Mouse (Mus musculus) stomach, embryonic 16.5 days (tissue): ENCODE data around the gene Bbx. TPM values are rescaled to one million over a fixed set of nuclear protein-coding genes. Genes with fewer than 3 reads are reported as not detected.

Experiments
- ATAC-seq: fragments of 200-750 bp; cut with Nextera tagmentation; 2 replicates; pipeline ENCODE4 v1.8.0; 2017; ENCODE audit warnings: moderate number of reproducible peaks, moderate TSS enrichment; ENCODE audit not compliant: insufficient read depth, low FRiP score
- H3K27ac ChIP-seq: fragments of 300-500 bp; sonication (generic); 2 replicates; pipeline ENCODE4 v1.5.1; 2014; ENCODE audit warnings: low read length
- H3K27me3 ChIP-seq: fragments of 300-500 bp; sonication (generic); 2 replicates; pipeline ENCODE4 v1.6.1; 2014; ENCODE audit warnings: low read length, control low read depth, mixed read lengths; ENCODE audit not compliant: control insufficient read depth, insufficient read depth
- H3K36me3 ChIP-seq: fragments of 300-500 bp; sonication (generic); 2 replicates; pipeline ENCODE4 v1.6.1; 2014; ENCODE audit warnings: low read length; ENCODE audit not compliant: control insufficient read depth, insufficient read depth
- H3K4me1 ChIP-seq: fragments of 300-500 bp; sonication (generic); 2 replicates; pipeline ENCODE4 v1.6.1; 2014; ENCODE audit warnings: low read length, control low read depth, mixed read lengths; ENCODE audit not compliant: control insufficient read depth, insufficient read depth
- H3K4me2 ChIP-seq: fragments of 300-500 bp; sonication (generic); 2 replicates; pipeline ENCODE4 v1.6.1; 2014; ENCODE audit warnings: low read depth, low read length, mixed read lengths
- H3K4me3 ChIP-seq: fragments of 300-500 bp; sonication (generic); replicated peaks from 2 replicates; pipeline ENCODE4 v1.5.1; 2014; ENCODE audit warnings: mild to moderate bottlenecking, low read length
- H3K9ac ChIP-seq: fragments of 300-500 bp; sonication (generic); 2 replicates; pipeline ENCODE4 v1.6.1; 2014; ENCODE audit warnings: low read length
- H3K9me3 ChIP-seq: fragments of 300-500 bp; sonication (generic); replicated peaks from 2 replicates; pipeline ENCODE4 v1.6.1; 2016; ENCODE audit warnings: low read length, control low read depth; ENCODE audit not compliant: control insufficient read depth
- WGBS: fragments of 180-500 bp; shearing (Covaris S2); extraction: QIAGEN DNeasy Blood & Tissue Kit; methylation state at CpG from one replicate; pipeline ENCODE4 v1.1.7; 2014; 5-methylcytosine and 5-hydroxymethylcytosine counted together
- polyA plus RNA-seq: library from polyadenylated mRNA; unstranded; fragments of >200 nt; fragmentation: Nextera tagmentation; extraction: Ambion mirVana; gene quantifications from 2 replicates; pipeline ENCODE4 v1.2.1, GENCODE M21; 2015

Gene Bbx
- polyA plus RNA-seq, 1 experiment from 2014 or later: 39.3 TPM

DNA sequence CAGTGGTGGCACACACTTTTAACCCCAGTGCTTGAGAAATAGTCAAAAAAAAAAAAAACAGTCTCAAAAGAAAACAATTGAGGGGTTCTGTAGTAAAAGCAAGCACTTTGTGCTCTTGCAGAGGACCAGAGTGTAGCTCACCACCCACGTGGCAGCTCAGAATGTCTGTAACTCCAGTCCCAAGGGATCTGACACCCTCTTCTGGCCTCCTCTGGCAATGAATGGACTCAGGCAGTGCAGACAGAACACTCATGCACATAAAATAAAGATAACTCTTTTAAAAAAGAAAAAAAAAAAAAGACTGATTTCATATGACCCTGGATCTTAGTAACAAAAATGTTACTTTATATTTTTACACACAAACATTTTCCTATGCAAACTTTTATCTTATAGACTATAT lies 12.1 kb downstream of the Bbx start:
- H3K9me3 ChIP-seq: no peaks in the 10 kb centered on the region
- H3K9ac ChIP-seq: no peak overlapping the region
- H3K27ac ChIP-seq: no peak overlapping the region
- H3K36me3 ChIP-seq: no peaks in the 10 kb centered on the region
- 39% methylated on average over 1 of the region's 1 CpGs for WGBS
- no peak overlapping the region for H3K4me2 ChIP-seq
- H3K4me3 ChIP-seq: no peak overlapping the region
- no peak for ATAC-seq
- no peaks in the 10 kb centered on the region for H3K27me3 ChIP-seq
- no peaks in the 10 kb centered on the region for H3K4me1 ChIP-seq

DNA sequence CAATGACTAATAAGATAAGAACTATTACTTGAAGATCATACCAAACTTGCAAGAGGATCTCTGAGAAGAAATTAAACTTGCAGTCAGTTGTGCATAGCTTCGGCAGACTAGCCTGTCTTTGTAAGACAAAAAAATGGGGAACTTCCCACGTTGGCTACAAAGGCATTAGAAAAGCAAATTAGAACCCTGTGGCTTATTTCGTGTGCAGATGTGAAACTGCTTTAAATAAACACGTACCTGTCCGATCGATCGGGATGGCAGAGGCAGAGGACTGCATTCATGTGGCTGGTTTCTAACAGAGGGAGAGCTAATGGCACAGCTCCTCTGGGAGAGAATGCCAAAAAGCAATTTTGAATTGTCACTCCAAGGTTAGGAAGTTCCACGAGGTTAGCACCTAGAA lies 16.8 kb downstream of the Bbx start:
- ATAC-seq: no peak
- 75% methylated on average over 8 of the region's 8 CpGs for WGBS
- no peaks in the 10 kb centered on the region for H3K9me3 ChIP-seq
- no peaks in the 10 kb centered on the region for H3K27me3 ChIP-seq
- no peak overlapping the region for H3K4me2 ChIP-seq
- no peaks in the 10 kb centered on the region for H3K4me1 ChIP-seq
- no peak overlapping the region for H3K4me3 ChIP-seq
- no peaks in the 10 kb centered on the region for H3K36me3 ChIP-seq
- no peak overlapping the region for H3K9ac ChIP-seq
- H3K27ac ChIP-seq: no peak overlapping the region

DNA sequence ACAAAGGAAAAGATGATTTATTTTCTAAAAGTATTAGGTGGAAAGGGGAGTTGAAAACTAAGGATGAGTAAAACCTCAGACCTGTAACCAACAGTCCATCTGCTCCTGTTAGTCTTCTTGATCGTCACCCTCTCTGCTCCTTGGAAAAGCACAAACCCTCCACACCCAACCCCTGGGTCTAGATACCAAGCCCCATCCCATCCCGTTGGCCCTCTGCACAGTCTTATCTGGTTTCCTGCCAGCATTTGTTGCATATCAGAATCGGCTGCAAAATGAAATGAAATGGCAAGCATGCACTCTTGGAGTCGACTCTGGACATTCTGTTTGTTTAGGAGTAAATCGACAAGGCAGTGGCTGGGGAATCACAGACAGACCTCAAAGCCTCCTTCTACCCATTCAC lies 29.3 kb downstream of the Bbx start:
- H3K4me1 ChIP-seq: no peaks in the 10 kb centered on the region
- 54% methylated on average over 5 of the region's 5 CpGs for WGBS
- no peaks in the 10 kb centered on the region for H3K27me3 ChIP-seq
- no peak for ATAC-seq
- H3K27ac ChIP-seq: no peak overlapping the region
- 0 out of 2 replicates have a peak, but pooled peaks cover 5% of the 10 kb centered on the region for H3K36me3 ChIP-seq
- H3K9me3 ChIP-seq: no peaks in the 10 kb centered on the region
- no peak overlapping the region for H3K4me3 ChIP-seq
- no peak overlapping the region for H3K9ac ChIP-seq
- H3K4me2 ChIP-seq: no peak overlapping the region

DNA sequence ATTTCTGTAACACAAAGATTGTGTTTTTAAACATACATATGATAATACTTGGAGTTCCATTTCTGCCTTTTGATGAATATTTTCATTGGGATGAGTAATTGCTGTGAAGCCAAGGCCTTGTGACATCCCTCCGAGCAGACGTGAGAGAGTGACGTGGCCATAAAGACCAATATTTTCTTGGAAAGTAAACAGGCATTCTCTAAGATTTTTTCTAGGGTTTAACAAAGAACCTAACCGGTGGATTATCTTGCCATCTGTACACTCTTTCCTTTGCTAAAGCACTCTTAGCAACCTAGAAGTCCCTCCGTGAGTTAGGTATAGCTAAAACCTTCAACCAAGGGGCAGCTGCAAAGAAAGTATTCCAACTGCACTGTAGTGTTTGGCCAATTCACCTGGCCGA lies 32.4 kb downstream of the Bbx start:
- H3K4me3 ChIP-seq: no peak overlapping the region
- WGBS: 76% methylated on average over 6 of the region's 6 CpGs

DNA sequence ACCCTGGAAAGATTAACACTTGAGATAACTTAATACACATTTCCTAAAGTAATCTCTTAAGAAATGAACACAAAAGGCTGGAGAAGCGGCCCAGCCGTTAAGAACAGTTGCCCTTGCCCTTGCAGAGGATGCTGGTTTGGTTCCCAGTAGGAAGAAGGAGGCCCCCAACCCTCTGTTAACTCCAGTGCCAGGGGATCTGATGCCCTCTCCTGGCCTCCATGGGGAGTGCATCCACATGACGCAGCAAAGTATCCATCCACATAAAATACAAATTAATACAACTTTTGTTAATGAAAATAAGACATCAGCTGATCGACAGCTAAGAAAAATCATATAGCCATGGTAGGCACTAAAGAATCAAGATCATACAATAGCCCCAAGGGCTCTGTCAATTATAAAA lies 33.6 kb downstream of the Bbx start:
- Histone ChIP-seq H3K9me3 (no peaks in the 10 kb centered on the region), H3K4me2 (no peak overlapping the region), H3K9ac (no peak overlapping the region), H3K4me3 (no peak overlapping the region), H3K27me3 (no peaks in the 10 kb centered on the region), H3K4me1 (no peaks in the 10 kb centered on the region), H3K36me3 (0 out of 2 replicates have a peak, but pooled peaks cover 5% of the 10 kb centered on the region), H3K27ac (no peak overlapping the region)
- ATAC-seq: no peak
- 81% methylated on average over 4 of the region's 4 CpGs for WGBS

More for the DNA sequence above, 32.4 kb downstream of the Bbx start:
- H3K9ac ChIP-seq: no peak overlapping the region
- H3K36me3 ChIP-seq: 0 out of 2 replicates have a peak, but pooled peaks cover 5% of the 10 kb centered on the region
- H3K4me2 ChIP-seq: no peak overlapping the region
- H3K4me1 ChIP-seq: no peaks in the 10 kb centered on the region
- no peak for ATAC-seq
- H3K27ac ChIP-seq: no peak overlapping the region
- no peaks in the 10 kb centered on the region for H3K9me3 ChIP-seq
- H3K27me3 ChIP-seq: no peaks in the 10 kb centered on the region

DNA sequence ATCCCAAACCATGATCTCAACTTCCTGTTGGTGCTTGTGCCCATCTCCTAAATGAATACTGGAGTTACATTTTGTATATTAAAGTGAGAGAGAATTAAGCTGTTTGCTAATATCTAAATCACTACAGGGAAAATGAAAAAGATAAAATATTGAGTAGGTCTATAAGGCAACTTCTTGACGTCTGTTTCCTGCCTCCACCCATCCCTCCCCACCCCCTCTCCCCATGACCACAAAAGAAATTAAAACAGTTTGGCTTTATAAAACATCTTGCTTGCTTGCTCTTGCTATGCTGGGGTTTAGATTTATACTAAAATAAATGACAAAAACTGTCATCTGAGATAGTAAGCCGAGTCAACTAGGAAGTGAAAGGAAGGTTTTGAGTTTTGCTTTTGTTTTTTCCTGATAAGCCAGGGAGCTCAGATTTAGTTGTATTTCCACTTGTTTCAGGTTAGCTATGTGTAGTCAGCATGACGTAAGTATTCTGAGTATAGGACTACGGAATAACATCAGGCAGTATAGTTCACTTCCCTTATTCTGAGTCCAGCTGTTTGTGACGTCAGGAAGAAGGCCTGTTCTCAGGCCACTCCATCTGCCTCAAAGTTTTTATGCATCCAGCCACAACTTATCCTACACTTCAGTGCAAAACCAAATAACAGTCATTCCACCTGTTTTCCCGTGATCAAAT lies 36.1 kb downstream of the Bbx start:
- H3K36me3 ChIP-seq: no peaks in the 10 kb centered on the region
- 71% methylated on average over 6 of the region's 6 CpGs for WGBS
- no peak for ATAC-seq
- H3K27ac ChIP-seq: no peak overlapping the region
- H3K9me3 ChIP-seq: no peaks in the 10 kb centered on the region
- H3K27me3 ChIP-seq: no peaks in the 10 kb centered on the region
- H3K4me1 ChIP-seq: no peaks in the 10 kb centered on the region
- no peak overlapping the region for H3K4me2 ChIP-seq
- H3K4me3 ChIP-seq: no peak overlapping the region
- H3K9ac ChIP-seq: no peak overlapping the region

DNA sequence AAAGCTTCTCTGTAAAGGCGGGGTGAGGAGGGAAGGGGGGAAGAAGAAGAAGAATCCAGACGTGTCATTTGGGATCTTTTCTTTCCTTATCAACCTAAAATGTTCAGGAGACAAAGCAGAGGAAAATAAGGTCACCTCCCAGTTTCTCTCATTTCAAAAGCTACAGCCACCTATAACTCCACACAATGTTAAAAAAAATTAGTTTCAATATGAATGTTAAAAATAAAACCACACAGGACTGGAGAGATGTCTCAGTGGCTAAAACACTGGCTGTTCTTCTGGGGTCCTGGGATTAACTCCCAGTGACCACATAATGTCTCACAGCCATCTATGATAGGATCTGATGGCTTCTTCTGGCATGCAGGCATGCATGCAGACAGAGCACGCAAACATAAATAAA lies 43.7 kb downstream of the Bbx start:
- H3K9me3 ChIP-seq: no peaks in the 10 kb centered on the region
- WGBS: 71% methylated on average over 3 of the region's 3 CpGs
- no peak overlapping the region for H3K9ac ChIP-seq
- H3K27me3 ChIP-seq: no peaks in the 10 kb centered on the region
- no peaks in the 10 kb centered on the region for H3K36me3 ChIP-seq
- H3K27ac ChIP-seq: no peak overlapping the region
- no peak for ATAC-seq
- H3K4me1 ChIP-seq: no peaks in the 10 kb centered on the region
- H3K4me2 ChIP-seq: no peak overlapping the region
- no peak overlapping the region for H3K4me3 ChIP-seq

DNA sequence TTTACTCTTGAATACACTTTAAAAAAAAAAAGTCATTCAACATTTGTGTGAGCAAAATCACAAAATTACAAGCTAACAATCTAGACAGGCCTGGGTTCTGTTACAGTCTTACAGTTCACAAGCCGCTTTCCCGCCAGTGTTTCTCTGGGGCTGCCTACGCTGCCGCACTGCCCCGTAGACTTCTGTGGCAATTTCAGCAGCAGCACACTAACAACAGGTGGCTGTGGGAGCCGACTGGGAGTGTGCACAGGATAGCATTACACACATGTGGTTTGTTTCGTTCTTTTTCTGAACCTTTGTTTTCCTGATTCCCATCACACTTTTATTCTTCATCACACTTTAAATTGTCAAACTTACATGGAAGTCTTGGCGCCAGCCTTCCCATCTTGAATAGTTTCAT lies 48.6 kb downstream of the Bbx start:
- ATAC-seq: no peak
- H3K4me2 ChIP-seq: no peak overlapping the region
- H3K4me3 ChIP-seq: no peak overlapping the region
- no peak overlapping the region for H3K9ac ChIP-seq
- no peaks in the 10 kb centered on the region for H3K9me3 ChIP-seq
- no peak overlapping the region for H3K27ac ChIP-seq
- H3K4me1 ChIP-seq: peaks cover 9% of the 10 kb centered on the region; the same call in 1 of the 2 replicates
- H3K36me3 ChIP-seq: no peaks in the 10 kb centered on the region
- 87% methylated on average over 8 of the region's 8 CpGs for WGBS
- H3K27me3 ChIP-seq: no peaks in the 10 kb centered on the region

DNA sequence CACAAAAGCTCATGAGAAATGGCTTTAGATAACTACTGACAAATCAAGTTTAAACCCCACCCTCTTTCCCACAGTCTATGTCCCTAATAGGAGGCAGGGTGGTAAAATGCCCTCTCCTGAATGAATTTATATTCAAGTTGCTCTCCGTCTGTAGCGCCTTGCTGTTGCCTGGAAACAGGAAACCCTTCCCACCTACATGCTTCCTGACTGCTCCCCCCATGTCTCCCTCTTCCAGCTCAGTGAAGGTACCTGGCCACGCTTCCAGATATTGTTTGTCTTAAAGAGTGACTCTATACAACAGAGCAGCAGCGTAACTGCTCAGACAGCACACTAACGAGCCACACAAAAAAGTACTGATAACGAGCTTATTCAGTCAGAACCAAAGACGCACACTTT lies 50.8 kb downstream of the Bbx start:
- ATAC-seq: no peak
- Histone ChIP-seq H3K4me1 (peaks cover 9% of the 10 kb centered on the region; the same call in 1 of the 2 replicates), H3K27ac (no peak overlapping the region), H3K4me2 (peak overlapping the region; percentile 36), H3K9me3 (no peaks in the 10 kb centered on the region), H3K9ac (no peak overlapping the region), H3K4me3 (no peak overlapping the region), H3K36me3 (no peaks in the 10 kb centered on the region), H3K27me3 (no peaks in the 10 kb centered on the region)
- 22% methylated on average over 7 of the region's 7 CpGs for WGBS
